Mouse (Mus musculus): ENCODE data around the gene Zfp607a. TPM values are rescaled to one million over a fixed set of nuclear protein-coding genes. Genes with fewer than 3 reads are reported as not detected.
"Not testable (repeated sequence)": the region's sequence is repeated elsewhere in the genome, so short reads cannot be mapped to it uniquely, and the experiment has no call there.

The Zfp607a gene
- polyA plus RNA-seq (2016; fragmentation: Nextera tagmentation; extraction: Ambion mirVana) = 2.4 and 3.6 TPM in 2 replicates

DNA sequence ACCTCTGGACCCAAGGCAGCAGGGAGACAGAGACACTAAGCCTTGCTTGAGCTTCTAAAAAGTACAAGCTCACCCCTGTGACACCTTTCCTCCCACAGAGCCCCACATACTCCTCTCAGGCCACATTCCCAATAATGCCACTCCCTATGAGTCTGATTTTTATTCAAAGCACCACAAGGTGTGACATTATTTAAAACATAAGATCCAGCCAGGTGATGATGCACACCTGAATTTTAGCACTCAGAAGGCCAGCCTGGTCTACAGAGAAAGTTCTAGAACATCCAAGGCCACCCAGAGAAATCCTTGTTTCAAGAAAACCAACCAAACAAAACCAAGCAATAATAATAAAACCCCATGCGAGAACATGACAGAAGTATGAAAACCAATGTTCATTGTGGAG is at the start of gene Zfp607a:
Zfp607a (plus strand) TSS at position 301 of the 400 bp plus-strand sequence.
- Histone ChIP-seq H3K27ac (no peak within 1 kb of the TSS), H3K4me1 (replicated peaks) (peaks cover 19% of the 10 kb centered on the region), H3K9me3 (peaks cover 5% of the 10 kb centered on the region; the same call in 1 of the 2 replicates), H3K27me3 (ENCODE audit: insufficient read depth, poor library complexity, severe bottlenecking) (no peaks in the 10 kb centered on the region), H3K36me3 (peaks cover 47% of the 10 kb centered on the region), H3K4me3 (no peak within 1 kb of the TSS)
- 98% methylated on average over 1 of the region's 1 CpGs for WGBS
- no peak for DNase-seq (ENCODE audit: low spot score)

DNA sequence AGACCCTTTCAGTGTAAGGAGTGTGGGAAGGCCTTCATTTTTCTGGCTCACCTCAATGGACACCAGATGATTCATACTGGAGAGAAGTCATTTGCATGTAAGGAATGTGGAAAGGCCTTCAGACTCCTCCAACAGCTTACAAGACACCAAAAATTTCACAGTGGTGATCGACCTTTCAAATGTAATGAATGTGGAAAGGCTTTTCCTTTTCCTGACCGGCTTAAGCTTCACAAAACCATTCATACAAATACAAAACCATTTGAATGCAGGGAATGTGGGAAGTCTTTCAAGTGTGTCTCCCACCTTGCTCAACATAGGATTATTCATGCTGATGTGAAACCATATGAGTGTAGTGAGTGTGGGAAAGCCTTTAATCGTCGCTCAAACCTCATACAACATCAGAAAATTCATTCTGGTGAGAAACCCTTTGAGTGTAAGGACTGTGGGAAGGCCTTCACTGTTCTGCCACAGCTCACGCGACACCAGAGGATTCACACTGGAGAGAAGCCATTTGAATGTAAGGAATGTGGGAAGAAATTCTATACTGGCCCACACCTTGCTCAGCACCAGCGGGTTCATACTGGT is 38.7 kb upstream of the Zfp607a start:
- peaks cover 87% of the 10 kb centered on the region for H3K36me3 ChIP-seq

DNA sequence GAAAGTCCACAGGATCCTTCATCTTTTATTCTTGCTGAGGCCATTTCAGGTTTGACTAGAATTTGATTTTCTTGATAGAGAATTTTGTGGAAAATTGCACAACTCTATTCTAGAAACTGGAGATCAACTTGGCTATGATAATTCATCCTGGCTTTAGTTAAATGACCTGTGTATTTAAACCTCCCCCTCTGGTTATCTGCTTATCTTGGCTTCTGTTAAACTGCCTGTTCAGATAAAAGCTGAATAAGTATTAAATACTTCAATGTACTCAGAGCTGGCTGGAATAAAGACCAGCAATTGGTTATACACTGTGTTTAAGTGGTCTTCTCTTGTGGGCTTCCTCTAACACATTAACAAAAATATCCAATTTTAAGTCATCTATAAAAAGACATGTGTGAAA is 34.7 kb upstream of the Zfp607a start:
- peaks cover 55% of the 10 kb centered on the region for H3K36me3 ChIP-seq
- no peak overlapping the region for H3K4me3 ChIP-seq
- no peak overlapping the region for H3K27ac ChIP-seq
- DNase-seq (ENCODE audit: low spot score) = no peak
- no peaks in the 10 kb centered on the region for H3K27me3 ChIP-seq (ENCODE audit: insufficient read depth, poor library complexity, severe bottlenecking)
- H3K9me3 ChIP-seq = peaks cover 21% of the 10 kb centered on the region; the same call in 1 of the 2 replicates
- H3K4me1 ChIP-seq (replicated peaks) = no peaks in the 10 kb centered on the region

More for the DNA sequence above, 38.7 kb upstream of the Zfp607a start:
- 95% methylated on average over 7 of the region's 7 CpGs for WGBS
- no peak for DNase-seq (ENCODE audit: low spot score)
- no peaks in the 10 kb centered on the region for H3K27me3 ChIP-seq (ENCODE audit: insufficient read depth, poor library complexity, severe bottlenecking)
- H3K4me3 ChIP-seq = no peak overlapping the region
- H3K4me1 ChIP-seq (replicated peaks) = no peaks in the 10 kb centered on the region
- no peak overlapping the region for H3K27ac ChIP-seq
- no peaks in the 10 kb centered on the region for H3K9me3 ChIP-seq

DNA sequence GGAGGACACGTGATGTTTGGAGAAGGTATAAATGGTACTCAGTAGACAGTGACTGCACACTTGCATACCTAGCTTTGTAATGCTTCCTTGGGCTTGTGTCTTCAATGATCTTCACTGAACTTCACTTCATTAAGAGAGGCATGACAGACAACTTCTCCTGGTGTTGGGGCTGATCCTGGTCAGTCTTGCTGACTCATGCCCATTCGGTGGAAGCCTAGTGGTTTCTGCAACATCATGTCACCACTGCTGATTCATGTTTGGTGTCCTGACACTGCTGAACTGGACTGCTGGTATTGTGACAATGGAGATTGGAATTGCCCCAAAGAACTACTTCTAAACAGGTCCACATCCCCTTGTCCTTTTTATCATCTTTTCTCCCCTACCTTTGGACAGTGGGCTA is 23.2 kb upstream of the Zfp607a start:
- peaks cover 8% of the 10 kb centered on the region for H3K4me1 ChIP-seq (replicated peaks)
- no peaks in the 10 kb centered on the region for H3K36me3 ChIP-seq
- H3K9me3 ChIP-seq = no peaks in the 10 kb centered on the region
- H3K27ac ChIP-seq = no peak overlapping the region
- 84% methylated on average over 2 of the region's 2 CpGs for WGBS
- H3K4me3 ChIP-seq = no peak overlapping the region
- no peaks in the 10 kb centered on the region for H3K27me3 ChIP-seq (ENCODE audit: insufficient read depth, poor library complexity, severe bottlenecking)
- no peak for DNase-seq (ENCODE audit: low spot score)

DNA sequence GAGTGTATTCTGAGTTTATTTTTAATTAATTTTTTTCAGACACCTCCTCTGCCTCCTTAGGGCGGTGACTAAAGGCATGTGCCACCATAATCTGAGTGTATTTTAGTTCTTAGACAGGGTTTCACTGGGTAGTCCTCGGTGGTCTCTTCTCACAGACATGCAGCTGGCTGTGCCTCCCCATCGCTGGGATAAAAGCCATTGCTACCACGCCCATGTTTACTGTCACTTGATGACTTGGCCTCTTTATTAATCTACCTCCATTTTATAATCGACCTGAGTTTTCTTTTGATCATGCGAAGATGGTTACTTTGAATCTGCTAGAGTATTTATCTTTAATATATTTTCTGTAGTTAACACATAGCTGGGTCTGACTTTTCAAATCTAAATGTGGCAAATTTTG is 19.4 kb upstream of the Zfp607a start:
- H3K4me1 ChIP-seq (replicated peaks) = peaks cover 14% of the 10 kb centered on the region
- no peaks in the 10 kb centered on the region for H3K36me3 ChIP-seq
- 36% methylated on average over 6 of the region's 6 CpGs for WGBS
- peak overlapping the region; percentile 65 for H3K4me3 ChIP-seq
- H3K9me3 ChIP-seq = no peaks in the 10 kb centered on the region
- no peak for DNase-seq (ENCODE audit: low spot score)
- peak overlapping the region; percentile 88 for H3K27ac ChIP-seq
- H3K27me3 ChIP-seq (ENCODE audit: insufficient read depth, poor library complexity, severe bottlenecking) = no peaks in the 10 kb centered on the region

DNA sequence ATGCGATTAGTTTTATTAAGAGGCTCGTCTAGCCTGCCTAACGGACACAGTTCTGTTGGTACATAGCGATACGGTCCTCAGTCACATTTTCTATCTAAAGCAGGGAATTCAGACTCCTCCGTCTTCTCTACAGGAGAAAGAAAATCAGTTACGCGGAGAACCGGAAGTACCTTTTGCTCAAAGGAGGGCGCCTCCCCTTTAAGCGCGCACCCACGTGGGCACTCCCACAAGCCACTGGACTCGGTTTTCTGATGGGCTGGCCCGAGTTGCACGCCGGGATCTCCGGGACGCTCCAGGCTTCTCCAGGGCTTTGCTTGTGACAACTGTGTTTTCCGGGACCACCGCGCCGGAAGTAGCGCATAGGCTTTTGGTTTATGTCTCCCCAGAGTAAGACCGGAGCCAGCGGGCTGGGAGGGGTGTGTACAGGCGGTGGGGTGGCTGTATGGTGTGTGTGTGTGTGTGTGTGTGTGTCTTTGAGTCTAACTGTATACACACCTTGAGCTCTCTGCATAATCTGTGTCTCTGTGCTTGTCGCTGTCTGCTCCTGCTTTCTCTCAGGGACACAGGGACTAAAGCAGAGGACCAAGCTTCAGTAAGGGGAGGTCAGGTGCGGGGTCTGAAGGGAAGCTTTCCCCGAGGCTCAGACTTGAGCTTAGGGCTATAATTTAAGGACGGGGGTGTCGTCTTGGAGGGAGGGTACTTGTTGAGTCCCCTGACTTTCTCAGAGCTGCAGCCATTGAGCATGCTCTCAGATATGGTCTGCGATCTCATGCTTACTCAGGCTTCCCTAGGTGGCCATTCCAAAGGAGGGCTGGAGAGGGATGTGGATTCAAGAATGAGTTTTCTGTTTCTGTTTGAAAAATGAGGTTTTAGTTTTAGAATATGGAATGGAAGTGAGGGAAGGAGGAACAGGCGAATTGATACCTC is 18.7 kb upstream of the Zfp607a start, which contains the start of gene Zfp59:
Zfp59 (plus strand) TSS at position 285 of the 927 bp plus-strand sequence.
- peak; percentile 91 for DNase-seq (ENCODE audit: low spot score)
- WGBS = 4% methylated on average over 34 of the region's 34 CpGs
- peak within 1 kb of the TSS; percentile 88 for H3K27ac ChIP-seq
- H3K27me3 ChIP-seq (ENCODE audit: insufficient read depth, poor library complexity, severe bottlenecking) = no peaks in the 10 kb centered on the region
- no peaks in the 10 kb centered on the region for H3K9me3 ChIP-seq
- H3K4me3 ChIP-seq = peak within 1 kb of the TSS; percentile 65
- no peaks in the 10 kb centered on the region for H3K36me3 ChIP-seq
- peaks cover 14% of the 10 kb centered on the region for H3K4me1 ChIP-seq (replicated peaks)

DNA sequence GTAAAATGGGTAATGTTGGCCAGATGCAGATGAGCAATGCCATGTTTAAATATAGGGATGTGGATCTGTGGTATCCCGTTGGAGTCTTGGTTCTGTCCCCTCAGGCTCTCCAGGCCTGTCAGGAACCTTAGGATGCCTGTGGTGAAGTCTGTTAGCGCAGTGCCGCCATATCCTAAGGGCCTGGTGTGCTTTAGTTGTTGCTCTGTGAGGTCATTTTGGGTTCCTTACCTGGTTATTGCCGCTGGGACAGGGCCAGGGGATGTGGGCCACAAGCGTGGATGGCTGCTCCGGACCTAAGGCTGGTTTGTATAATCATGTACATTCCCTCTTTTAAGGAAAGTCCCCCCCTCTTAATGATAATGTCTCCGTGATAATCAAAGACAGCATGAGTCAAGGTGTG is 17.7 kb upstream of the Zfp607a start:
- Histone ChIP-seq H3K9me3 (no peaks in the 10 kb centered on the region), H3K36me3 (peaks cover 4% of the 10 kb centered on the region), H3K4me3 (peak overlapping the region; percentile 65; the same call in 1 of the 2 replicates), H3K27me3 (ENCODE audit: insufficient read depth, poor library complexity, severe bottlenecking) (no peaks in the 10 kb centered on the region), H3K27ac (no peak overlapping the region), H3K4me1 (replicated peaks) (peaks cover 14% of the 10 kb centered on the region)
- DNase-seq (ENCODE audit: low spot score) = no peak
- WGBS = 95% methylated on average over 7 of the region's 7 CpGs

DNA sequence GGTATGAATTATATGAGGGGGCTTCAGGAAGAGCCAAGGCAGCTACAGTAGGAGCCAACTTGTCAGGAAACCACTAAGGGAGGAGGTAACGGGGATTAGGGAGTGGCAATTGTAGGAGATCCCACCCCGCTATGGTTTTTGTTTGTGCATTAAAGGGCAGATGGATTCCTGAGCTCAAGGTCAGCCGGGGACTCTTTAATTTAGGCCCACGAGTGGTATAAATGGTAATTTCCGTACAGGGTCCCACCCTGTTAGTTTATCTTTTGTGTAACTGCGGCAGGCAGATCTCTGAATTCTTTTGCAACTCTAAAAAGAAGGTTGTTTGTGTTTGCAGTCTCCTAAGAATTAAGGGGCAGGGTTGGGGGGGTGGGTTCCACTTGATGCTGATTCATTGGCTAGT is 17.2 kb upstream of the Zfp607a start:
- H3K36me3 ChIP-seq = peaks cover 9% of the 10 kb centered on the region
- H3K27ac ChIP-seq = no peak overlapping the region
- H3K4me3 ChIP-seq = no peak overlapping the region
- H3K4me1 ChIP-seq (replicated peaks) = peaks cover 14% of the 10 kb centered on the region
- 87% methylated on average over 6 of the region's 6 CpGs for WGBS
- no peaks in the 10 kb centered on the region for H3K9me3 ChIP-seq
- no peaks in the 10 kb centered on the region for H3K27me3 ChIP-seq (ENCODE audit: insufficient read depth, poor library complexity, severe bottlenecking)
- no peak for DNase-seq (ENCODE audit: low spot score)

DNA sequence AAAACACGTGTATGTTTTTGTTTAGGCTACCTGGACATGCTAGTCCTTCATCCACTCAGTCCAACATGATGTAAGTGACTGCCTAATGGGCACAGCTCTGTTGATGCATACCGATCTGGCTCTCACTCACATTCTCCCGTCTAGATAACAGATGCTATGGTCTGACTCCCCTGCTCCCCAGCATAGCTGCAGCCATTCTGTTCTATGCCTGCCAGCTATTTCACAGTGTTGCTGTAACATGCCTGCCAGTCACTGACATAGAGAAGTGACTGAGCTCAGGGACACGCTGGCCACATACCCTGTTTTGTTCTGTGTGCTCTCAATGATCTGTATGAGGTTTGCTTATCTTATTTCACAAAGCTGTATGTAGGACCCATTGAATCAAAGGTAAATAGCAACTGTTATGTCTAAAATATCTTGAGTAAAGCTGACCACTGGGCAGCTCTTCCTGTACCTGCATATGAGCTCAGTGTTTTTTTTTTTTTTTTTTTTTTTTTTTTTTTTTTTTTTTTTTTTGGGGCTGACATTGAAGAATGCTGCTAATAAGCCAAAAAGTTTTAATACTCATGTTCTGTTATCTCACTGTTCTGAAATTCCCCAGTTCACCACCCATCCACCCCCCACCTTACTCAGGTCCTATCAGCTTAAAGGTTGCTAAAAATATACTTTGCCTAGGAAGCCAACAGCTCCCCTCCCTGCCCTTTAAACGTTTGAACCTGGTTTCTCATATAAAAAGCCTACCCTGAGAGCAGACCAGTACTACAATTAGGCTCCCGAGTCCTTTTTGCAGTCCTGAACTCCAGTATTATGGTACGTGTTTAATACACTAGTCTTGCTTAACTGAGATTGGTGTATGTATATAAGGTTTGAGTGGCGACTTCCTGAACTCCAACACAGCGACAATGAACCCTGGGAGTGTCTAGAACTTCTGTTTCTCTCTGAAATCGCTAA is 2.2 kb downstream of the Zfp607a start:
- H3K36me3 ChIP-seq = peaks cover 40% of the 10 kb centered on the region
- H3K27ac ChIP-seq = peak overlapping the region; percentile 89
- H3K4me1 ChIP-seq (replicated peaks) = peaks cover 19% of the 10 kb centered on the region
- DNase-seq (ENCODE audit: low spot score) = no peak
- peak overlapping the region; percentile 72 for H3K4me3 ChIP-seq
- H3K9me3 ChIP-seq = peaks cover 5% of the 10 kb centered on the region; the same call in 1 of the 2 replicates
- WGBS = 37% methylated on average over 10 of the region's 10 CpGs
- no peaks in the 10 kb centered on the region for H3K27me3 ChIP-seq (ENCODE audit: insufficient read depth, poor library complexity, severe bottlenecking)

DNA sequence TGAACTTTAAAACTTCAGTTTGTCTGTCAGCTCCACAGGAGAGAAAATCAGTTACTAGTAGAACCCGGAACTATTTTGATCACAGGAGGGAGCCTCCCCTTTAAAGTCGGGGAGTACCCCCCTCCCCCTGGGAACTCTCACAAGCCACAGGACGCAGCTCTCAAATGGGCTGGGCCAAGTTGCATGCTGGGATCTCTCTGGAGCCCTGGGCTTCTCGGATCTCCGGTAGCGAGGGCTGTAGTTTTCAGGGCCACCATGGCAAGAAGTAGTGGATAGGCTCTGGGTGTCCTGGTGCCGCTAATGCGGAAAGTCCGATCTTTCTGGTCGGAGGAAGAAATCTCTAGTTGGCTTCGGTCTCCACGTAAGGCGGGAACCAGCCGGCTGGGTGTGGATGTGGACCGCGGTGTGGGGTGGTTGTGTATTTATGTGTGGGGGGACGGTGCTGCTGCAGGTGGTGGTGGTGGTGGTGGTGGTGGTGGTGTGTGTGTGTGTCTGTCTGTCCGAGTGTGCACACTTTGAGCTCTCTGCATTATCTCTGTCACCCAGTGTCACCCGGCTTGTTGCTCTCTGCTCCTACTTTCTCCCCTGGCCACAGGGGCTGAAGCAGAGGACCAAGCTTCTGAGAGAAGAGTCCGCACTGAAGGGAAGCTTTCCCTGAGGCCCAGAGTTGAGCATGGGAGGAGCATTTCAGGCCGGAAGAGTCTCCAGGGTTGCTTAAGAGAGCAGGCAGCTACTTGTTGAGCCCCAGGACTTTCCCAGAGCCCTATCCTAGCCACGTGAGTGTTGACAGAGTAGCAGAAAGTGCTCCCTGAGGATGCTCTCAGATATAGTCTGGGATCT is 3.3 kb downstream of the Zfp607a start:
- WGBS = under 1% methylated on average over 22 of the region's 22 CpGs
- peak overlapping the region; percentile 89 for H3K27ac ChIP-seq
- peak overlapping the region; percentile 72 for H3K4me3 ChIP-seq

DNA sequence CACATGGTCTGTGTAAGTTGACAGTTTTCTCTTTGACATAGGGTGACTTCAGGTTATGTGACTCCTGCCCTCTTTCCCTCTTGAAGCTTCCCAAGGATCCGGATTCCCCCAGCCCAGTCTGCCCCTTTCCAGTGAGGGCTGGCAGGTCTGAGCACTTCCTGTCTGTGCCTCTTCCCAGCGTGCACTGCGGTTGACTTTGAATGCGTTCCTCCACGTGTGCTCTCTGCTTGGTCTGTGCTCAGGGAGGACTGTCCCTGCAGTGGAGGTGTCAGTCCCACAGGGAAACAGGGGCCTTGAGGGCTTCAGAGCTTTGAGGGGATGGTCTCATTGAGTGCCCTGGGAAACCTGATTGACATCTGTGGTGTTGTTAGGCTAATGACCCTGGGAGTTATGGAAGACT is 5.3 kb downstream of the Zfp607a start:
- not testable (repeated sequence) for H3K4me3 ChIP-seq; H3K9me3 ChIP-seq; H3K27me3 ChIP-seq (ENCODE audit: insufficient read depth, poor library complexity, severe bottlenecking); H3K27ac ChIP-seq; DNase-seq (ENCODE audit: low spot score)
- H3K4me1 ChIP-seq (replicated peaks) = peaks cover 19% of the 10 kb centered on the region
- 85% methylated on average over 5 of the region's 5 CpGs for WGBS
- peaks cover 41% of the 10 kb centered on the region for H3K36me3 ChIP-seq

More for the DNA sequence above, 3.3 kb downstream of the Zfp607a start:
- H3K36me3 ChIP-seq = peaks cover 40% of the 10 kb centered on the region
- DNase-seq (ENCODE audit: low spot score) = peak; percentile 67
- peaks cover 19% of the 10 kb centered on the region for H3K4me1 ChIP-seq (replicated peaks)
- peaks cover 4% of the 10 kb centered on the region; the same call in 1 of the 2 replicates for H3K9me3 ChIP-seq
- no peaks in the 10 kb centered on the region for H3K27me3 ChIP-seq (ENCODE audit: insufficient read depth, poor library complexity, severe bottlenecking)
